Mouse (Mus musculus) lung, adult 2 months (tissue): ENCODE measurements at regions not wholly inside any gene's neighbourhood (a gene's known extent, or its start where the extent isn't known, plus 50 kb on each side); places are given as distances from the start of the nearest gene placed in this dataset.

ENCODE experiments used
- DNase-seq: peaks from one replicate; pipeline ENCODE4 v3.0.0; 2022
- H3K4me1 ChIP-seq: fragments of 200-500 bp; 2 replicates; pipeline ENCODE4 v1.6.1; 2011; ENCODE audit warnings: low read length; ENCODE audit not compliant: control insufficient read depth, insufficient read depth
- H3K4me3 ChIP-seq: fragments of 200-500 bp; replicated peaks from 2 replicates; pipeline ENCODE3; 2011; ENCODE audit warnings: low read depth, mild to moderate bottlenecking, control low read depth, low read length; ENCODE audit errors: extremely low read depth
- CTCF ChIP-seq: fragments of 200-500 bp; IDR thresholded peaks from 2 replicates; pipeline ENCODE4 v1.5.1; 2011; ENCODE audit warnings: mild to moderate bottlenecking, low read length, control low read depth; ENCODE audit not compliant: insufficient read depth
- POLR2A ChIP-seq: fragments of 200-500 bp; IDR thresholded peaks from 2 replicates; pipeline ENCODE4 v1.6.1; 2011; ENCODE audit warnings: low read depth, mild to moderate bottlenecking, control low read depth, low read length, borderline replicate concordance; ENCODE audit errors: extremely low read depth
- WGBS: fragments of 180-500 bp; shearing (Covaris S2); methylation state at CpG from one replicate; pipeline ENCODE4 v1.1.7; 2018; 5-methylcytosine and 5-hydroxymethylcytosine counted together

GRCm38 (mm10) chr12:106183973-106184372 is 173.9 kb downstream of the Vrk1 start:
- H3K4me1 ChIP-seq = no peaks in the 10 kb centered on the region
- WGBS = 64% methylated on average over 5 of the region's 5 CpGs
- no peak overlapping the region for H3K4me3 ChIP-seq
- TF ChIP-seq POLR2A = no peak
- no peak for TF ChIP-seq CTCF
- no peak for DNase-seq

DNA sequence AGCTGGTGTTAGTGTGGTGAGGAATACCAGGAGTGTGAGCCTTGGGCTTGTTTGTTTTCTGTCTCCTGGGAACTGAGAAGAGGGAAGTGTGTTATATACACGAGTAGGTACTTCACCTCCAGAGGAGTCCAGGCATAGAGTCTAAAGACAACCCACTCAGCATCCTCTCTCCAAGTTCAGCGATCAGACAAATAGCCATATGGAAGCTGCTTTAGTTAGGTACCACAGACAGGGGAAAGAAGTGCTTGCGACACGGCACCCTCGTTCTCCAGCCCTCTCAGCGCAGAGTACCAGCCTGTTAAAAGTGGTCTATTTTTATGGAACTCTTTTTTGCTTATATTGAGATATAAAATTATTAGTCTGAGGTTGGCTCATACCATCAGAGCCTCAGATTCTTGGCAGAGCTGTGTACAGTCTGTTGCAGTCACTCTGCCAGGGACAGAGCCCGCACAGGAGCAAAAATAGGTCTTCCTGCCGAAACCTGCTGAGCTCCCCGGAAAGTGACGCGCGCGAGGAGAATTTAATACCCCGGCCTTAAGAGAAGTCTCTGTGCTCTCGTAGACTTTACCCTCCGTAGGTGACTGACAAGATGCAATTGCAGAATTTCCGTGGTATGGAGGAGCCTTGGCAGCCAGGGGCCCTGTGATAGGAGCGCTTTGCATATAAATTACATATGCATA is 175.5 kb downstream of the Vrk1 start:
- no peak for TF ChIP-seq POLR2A
- no peak for TF ChIP-seq CTCF
- H3K4me1 ChIP-seq = no peaks in the 10 kb centered on the region
- no peak for DNase-seq
- no peak overlapping the region for H3K4me3 ChIP-seq
- 52% methylated on average over 18 of the region's 18 CpGs for WGBS

DNA sequence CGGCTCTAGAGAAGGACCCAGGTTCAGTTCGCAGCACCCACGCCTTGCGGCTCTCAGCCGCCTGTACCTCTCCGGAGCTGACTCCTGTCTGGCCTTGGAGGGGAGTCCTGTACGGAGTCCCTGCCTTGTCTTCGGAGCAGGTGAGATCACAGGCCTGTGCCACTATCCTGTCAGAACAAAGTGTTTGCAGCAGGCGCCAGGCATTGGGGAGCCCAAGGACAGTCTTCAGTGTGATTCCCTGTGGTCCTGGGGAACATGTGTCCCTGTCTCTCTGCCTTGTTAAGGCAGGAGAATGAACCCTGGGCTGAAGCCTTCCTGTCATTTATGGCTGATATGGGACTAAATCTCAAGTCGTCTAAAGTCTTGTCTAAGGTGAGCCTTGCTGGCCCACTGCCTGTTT is 176.5 kb downstream of the Vrk1 start:
- 85% methylated on average over 10 of the region's 10 CpGs for whole genome bisulfite sequencing
- DNase-seq = no peak
- H3K4me3 ChIP-seq = no peak overlapping the region
- H3K4me1 ChIP-seq = no peaks in the 10 kb centered on the region
- TF ChIP-seq POLR2A (no peak), CTCF (no peak)

DNA sequence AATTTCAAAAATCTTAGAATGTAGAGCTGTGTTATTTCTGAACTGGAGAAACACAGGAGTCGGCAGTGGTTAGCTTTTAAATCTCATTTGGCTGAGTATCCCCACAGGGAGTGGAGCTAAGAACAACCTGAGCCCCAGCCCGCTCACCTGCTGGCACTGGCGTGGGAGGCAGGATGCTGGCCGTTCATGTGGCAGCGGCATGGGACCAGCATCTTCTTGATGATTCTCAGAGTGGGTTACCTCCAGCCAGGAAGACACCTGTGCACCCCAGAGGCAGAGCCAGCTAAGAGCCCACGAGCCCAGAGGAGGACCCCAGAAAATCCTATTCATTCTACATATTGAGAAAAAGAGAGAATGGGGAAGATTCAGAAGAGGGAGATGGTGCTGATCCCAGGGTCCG is 181.7 kb downstream of the Vrk1 start:
- TF ChIP-seq CTCF (no peak), POLR2A (no peak)
- WGBS = 76% methylated on average over 7 of the region's 7 CpGs
- DNase-seq = no peak
- Histone ChIP-seq H3K4me3 (no peak overlapping the region), H3K4me1 (no peaks in the 10 kb centered on the region)

DNA sequence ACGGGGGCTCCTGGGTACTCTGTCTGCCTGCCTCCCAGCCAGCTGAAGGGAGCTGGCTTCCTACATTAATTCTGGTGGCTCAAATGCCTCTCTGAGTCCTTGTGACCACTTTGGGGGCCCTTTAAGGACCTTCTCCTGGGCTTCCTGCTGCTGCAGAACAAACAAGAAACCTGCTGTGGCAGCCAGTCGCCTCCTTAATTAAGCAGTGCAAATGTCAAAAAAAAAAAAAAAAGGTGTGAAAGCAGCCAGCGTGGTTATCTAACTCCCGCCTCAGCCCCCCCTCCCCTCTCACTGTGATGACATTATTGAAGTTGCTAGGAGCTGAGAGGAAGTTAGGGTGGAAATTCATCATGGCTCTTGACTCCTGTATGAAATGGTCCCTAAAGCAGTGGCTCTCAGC is 189.3 kb downstream of the Vrk1 start:
- TF ChIP-seq POLR2A (no peak), CTCF (no peak)
- 7% methylated on average over 4 of the region's 4 CpGs for WGBS
- H3K4me3 ChIP-seq = no peak overlapping the region
- no peaks in the 10 kb centered on the region for H3K4me1 ChIP-seq
- DNase-seq = no peak

DNA sequence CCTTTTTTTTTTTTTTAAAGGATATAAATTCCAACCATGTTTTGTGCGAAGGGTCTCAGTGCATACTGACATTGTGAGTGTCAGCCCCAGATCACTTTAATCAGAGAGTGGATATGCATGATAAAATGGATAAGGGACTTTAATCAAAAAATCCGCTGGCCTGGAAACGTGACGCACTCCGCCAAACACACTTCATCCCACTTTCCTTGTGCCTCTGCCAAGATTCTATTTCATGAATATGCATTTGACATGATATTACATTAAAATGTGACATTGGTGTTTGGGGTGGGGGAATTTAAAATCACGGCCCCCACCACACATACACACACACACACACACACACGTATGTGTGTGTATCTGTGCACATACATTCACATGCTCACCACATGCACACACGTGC is 193.5 kb downstream of the Vrk1 start:
- no peak for DNase-seq
- TF ChIP-seq POLR2A (no peak), CTCF (no peak)
- H3K4me3 ChIP-seq = no peak overlapping the region
- WGBS = 77% methylated on average over 8 of the region's 8 CpGs
- H3K4me1 ChIP-seq = no peaks in the 10 kb centered on the region

GRCm38 (mm10) chr12:106210959-106211358 is 200.9 kb downstream of the Vrk1 start:
- WGBS = 82% methylated on average over 6 of the region's 6 CpGs
- no peak for DNase-seq
- H3K4me3 ChIP-seq = no peak overlapping the region
- no peaks in the 10 kb centered on the region for H3K4me1 ChIP-seq
- TF ChIP-seq POLR2A (no peak), CTCF (no peak)

DNA sequence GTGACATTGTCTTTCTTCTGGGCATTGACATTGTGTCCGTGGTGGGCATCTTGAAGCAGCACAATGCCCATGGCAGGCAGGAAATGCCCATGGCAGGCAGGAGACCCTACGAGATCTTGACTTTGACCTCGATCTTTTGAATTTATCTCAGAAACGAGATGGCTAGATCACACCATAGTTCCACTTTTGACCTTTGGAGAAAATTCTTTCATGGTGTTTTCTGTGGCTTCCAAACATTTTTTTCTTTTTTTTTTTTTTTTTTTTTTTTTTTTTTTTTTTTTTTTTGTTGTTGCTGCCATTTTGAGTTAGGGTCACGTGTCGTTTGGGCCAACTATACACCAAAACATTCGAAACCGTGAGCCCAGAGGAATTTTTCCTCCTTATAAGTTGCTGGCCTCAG is 201.5 kb downstream of the Vrk1 start:
- Histone ChIP-seq H3K4me3 (no peak overlapping the region), H3K4me1 (no peaks in the 10 kb centered on the region)
- WGBS = 80% methylated on average over 8 of the region's 8 CpGs
- TF ChIP-seq CTCF (no peak), POLR2A (no peak)
- DNase-seq = no peak

- WGBS = 65% methylated on average over 5 of the region's 5 CpGs
- no peaks in the 10 kb centered on the region for H3K4me1 ChIP-seq
- TF ChIP-seq POLR2A (no peak), CTCF (no peak)
- DNase-seq = no peak
- no peak overlapping the region for H3K4me3 ChIP-seq
Observed at GRCm38 (mm10) chr12:106212397-106212796, 202.4 kb downstream of the Vrk1 start.

DNA sequence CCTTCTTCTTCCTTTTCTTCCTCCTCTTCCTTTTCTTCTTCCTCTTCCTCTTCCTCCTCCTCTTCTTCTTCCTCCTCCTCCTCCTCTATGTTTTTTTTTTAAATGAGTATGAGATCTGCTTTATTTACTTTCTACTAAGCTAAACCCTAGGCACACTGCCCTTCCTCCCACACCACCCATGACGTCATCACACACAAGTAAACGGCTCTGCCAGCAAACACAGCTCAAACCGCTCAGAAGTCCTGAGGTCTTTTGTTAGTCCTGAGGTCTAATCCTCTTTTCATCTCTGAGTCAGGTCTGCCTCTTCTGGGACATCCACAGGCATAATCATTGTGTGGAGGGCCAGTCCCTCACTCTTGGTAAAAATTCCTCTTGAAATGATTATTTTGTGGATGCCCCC is 210.0 kb downstream of the Vrk1 start:
- WGBS = 29% methylated on average over 3 of the region's 3 CpGs
- DNase-seq = no peak
- Histone ChIP-seq H3K4me1 (no peaks in the 10 kb centered on the region), H3K4me3 (no peak overlapping the region)
- TF ChIP-seq POLR2A = no peak
- TF ChIP-seq CTCF = no peak

DNA sequence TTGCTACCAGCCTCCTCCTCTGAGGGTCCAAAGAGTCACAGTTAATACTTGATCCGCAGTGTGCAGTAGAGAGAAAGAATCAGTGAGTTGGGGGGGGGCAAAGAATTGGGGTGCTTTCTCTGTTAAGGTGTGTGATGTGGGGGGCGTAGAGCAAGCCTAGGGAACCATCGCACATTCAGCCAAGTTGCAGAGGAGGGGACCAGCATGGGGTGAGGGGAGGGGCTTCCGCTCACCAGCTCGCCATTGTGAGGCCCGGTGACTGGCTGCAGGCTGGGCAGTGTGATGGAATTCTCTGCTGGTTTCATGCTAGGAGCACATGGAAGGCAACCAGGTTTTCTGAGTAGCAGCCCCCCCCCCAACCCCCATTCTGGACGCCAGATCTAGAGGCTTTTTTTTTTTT is 216.2 kb downstream of the Vrk1 start:
- Histone ChIP-seq H3K4me3 (no peak overlapping the region), H3K4me1 (no peaks in the 10 kb centered on the region)
- TF ChIP-seq POLR2A = no peak
- no peak for TF ChIP-seq CTCF
- 53% methylated on average over 7 of the region's 7 CpGs for WGBS
- DNase-seq = no peak
